Comparison of ENCODE assay signal across 16 mouse cellular contexts in the genomic region with DNA sequence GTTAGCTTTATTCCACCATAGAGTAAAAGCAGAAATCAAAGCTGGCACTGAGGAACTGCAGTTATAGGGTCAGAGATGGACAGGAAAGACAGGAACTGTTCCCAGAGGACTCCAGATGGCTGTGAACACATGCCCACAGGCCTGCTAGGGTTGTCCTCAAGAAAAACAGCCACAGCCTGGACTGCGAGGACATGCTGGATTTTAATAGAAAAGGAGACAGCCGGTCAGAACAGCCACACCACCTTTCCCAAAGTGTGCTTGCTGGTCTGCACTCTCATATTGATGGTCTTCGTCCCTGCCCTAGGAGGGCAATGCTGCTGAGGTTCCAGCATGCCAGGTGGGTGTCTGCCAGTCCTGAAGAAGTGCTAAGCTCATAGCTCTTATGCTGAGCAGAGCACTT.
"Had no signal": no experiment of that assay in that cellular context is flagged by ENCODE, and none has a peak within 500 bp of the region (broad histone marks: within the 10 kb centered on the region; RNA-seq: fewer than 3 reads in every experiment).

No protein-coding gene starts in this region.

- DNase-seq: kidney, postnatal 14 days; lung, adult 2 months; lung, postnatal 36 days; retina, postnatal 1 day; right cerebral cortex, postnatal 4 days; spleen, adult 18-20 months; thymus, adult 18-20 months; thymus, postnatal 25 days had no signal

- H3K4me3 ChIP-seq: left cerebral cortex, adult 2 months; limb, embryonic 10.5 days; liver, embryonic 15.5 days; midbrain, embryonic 15.5 days; neural tube, embryonic 13.5 days had no signal

- H3K36me3 ChIP-seq: limb, embryonic 10.5 days; liver, embryonic 15.5 days; midbrain, embryonic 15.5 days; neural tube, embryonic 13.5 days had no signal

- H3K27ac ChIP-seq: left cerebral cortex, adult 2 months; limb, embryonic 10.5 days; liver, embryonic 15.5 days; midbrain, embryonic 15.5 days; neural tube, embryonic 13.5 days had no signal

- ATAC-seq: lung, postnatal 0 days; midbrain, embryonic 15.5 days had no signal

- H3K27me3 ChIP-seq: liver, embryonic 15.5 days; midbrain, embryonic 15.5 days; neural tube, embryonic 13.5 days had no signal

- H3K9me3 ChIP-seq: limb, embryonic 10.5 days; liver, embryonic 15.5 days; midbrain, embryonic 15.5 days; neural tube, embryonic 13.5 days had no signal

- H3K4me2 ChIP-seq: liver, embryonic 11.5 days; liver, embryonic 15.5 days; midbrain, embryonic 11.5 days; midbrain, embryonic 15.5 days; neural tube, embryonic 13.5 days had no signal

- H3K9ac ChIP-seq: liver, embryonic 15.5 days; midbrain, embryonic 15.5 days; neural tube, embryonic 13.5 days had no signal
